Mouse (Mus musculus) thymus, adult 2 months (tissue): ENCODE results near the gene Rbm20.

Experiments
- CTCF ChIP-seq: fragments of 200-500 bp; IDR thresholded peaks from 2 replicates; pipeline ENCODE4 v1.5.1; 2012; ENCODE audit warnings: mild to moderate bottlenecking, control low read depth, low read length, moderate library complexity, borderline replicate concordance; ENCODE audit not compliant: control insufficient read depth, poor library complexity, insufficient read depth; ENCODE audit errors: extremely low read depth
- POLR2A ChIP-seq: fragments of 200-500 bp; IDR thresholded peaks from 2 replicates; pipeline ENCODE4 v1.6.1; 2012; ENCODE audit warnings: mild to moderate bottlenecking, low read length, control low read depth, moderate library complexity; ENCODE audit not compliant: control insufficient read depth, poor library complexity, insufficient read depth; ENCODE audit errors: extremely low read depth

GRCm38 (mm10) chr19:53810024-53810423, 132.9 kb downstream of the Rbm20 start:
- TF ChIP-seq CTCF: no peak
- no peak for TF ChIP-seq POLR2A
